Mouse (Mus musculus): ENCODE measurements around the gene E2f2. TPM values are rescaled to one million over a fixed set of nuclear protein-coding genes. Genes with fewer than 3 reads are reported as not detected.
A peak's percentile ranks its signal among the peaks of the same experiment; 100 is the strongest.

Gene E2f2
- total RNA-seq, 2 experiments from 2014 or later: 59.4 to 78.1 TPM

- ATAC-seq (ENCODE audit: poor library complexity, severe bottlenecking): no peak
Observed at GRCm38 (mm10) chr4:136173210-136173715, 1.1 kb downstream of the E2f2 start.

- ATAC-seq (ENCODE audit: poor library complexity, severe bottlenecking): peak; percentile 58
Observed at GRCm38 (mm10) chr4:136174216-136175193, 2.3 kb downstream of the E2f2 start.

GRCm38 (mm10) chr4:136176022-136176552, 3.9 kb downstream of the E2f2 start:
- no peak for ATAC-seq (ENCODE audit: poor library complexity, severe bottlenecking)

- ATAC-seq (ENCODE audit: poor library complexity, severe bottlenecking): no peak
Observed at GRCm38 (mm10) chr4:136177244-136177611, 5.0 kb downstream of the E2f2 start.

GRCm38 (mm10) chr4:136177612-136178474, 5.6 kb downstream of the E2f2 start:
- ATAC-seq (ENCODE audit: poor library complexity, severe bottlenecking): peak; percentile 43

- peak; percentile 15 for ATAC-seq (ENCODE audit: poor library complexity, severe bottlenecking)
Observed at GRCm38 (mm10) chr4:136178475-136178921, 6.3 kb downstream of the E2f2 start.

- 0 out of 2 replicates have a peak, but pooled peaks have one; percentile 7 for ATAC-seq (ENCODE audit: poor library complexity, severe bottlenecking)
Observed at GRCm38 (mm10) chr4:136179456-136179855, 7.3 kb downstream of the E2f2 start.

- peak; percentile 60 for ATAC-seq (ENCODE audit: poor library complexity, severe bottlenecking)
Observed at GRCm38 (mm10) chr4:136179998-136180397, 7.8 kb downstream of the E2f2 start.

- peak; percentile 8; the same call in 1 of the 2 replicates for ATAC-seq (ENCODE audit: poor library complexity, severe bottlenecking)
Observed at GRCm38 (mm10) chr4:136180408-136181330, 8.5 kb downstream of the E2f2 start.

GRCm38 (mm10) chr4:136181367-136181766, 9.2 kb downstream of the E2f2 start:
- no peak for ATAC-seq (ENCODE audit: poor library complexity, severe bottlenecking)

GRCm38 (mm10) chr4:136185375-136185774, 13.2 kb downstream of the E2f2 start:
- peak; percentile 75 for ATAC-seq (ENCODE audit: poor library complexity, severe bottlenecking)

- ATAC-seq (ENCODE audit: poor library complexity, severe bottlenecking): no peak
Observed at GRCm38 (mm10) chr4:136186315-136186714, 14.1 kb downstream of the E2f2 start.

- ATAC-seq (ENCODE audit: poor library complexity, severe bottlenecking): peak; percentile 45
Observed at GRCm38 (mm10) chr4:136186739-136187472, 14.7 kb downstream of the E2f2 start.

GRCm38 (mm10) chr4:136188973-136189737, 17.0 kb downstream of the E2f2 start:
- 0 out of 2 replicates have a peak, but pooled peaks have one; percentile 20 for ATAC-seq (ENCODE audit: poor library complexity, severe bottlenecking)

GRCm38 (mm10) chr4:136189912-136190311, 17.7 kb downstream of the E2f2 start:
- ATAC-seq (ENCODE audit: poor library complexity, severe bottlenecking): peak; percentile 55

- no peak for ATAC-seq (ENCODE audit: poor library complexity, severe bottlenecking)
Observed at GRCm38 (mm10) chr4:136193571-136193970, 21.4 kb downstream of the E2f2 start.

GRCm38 (mm10) chr4:136195029-136195428, 22.8 kb downstream of the E2f2 start:
- ATAC-seq (ENCODE audit: poor library complexity, severe bottlenecking): no peak

- no peak for ATAC-seq (ENCODE audit: poor library complexity, severe bottlenecking)
Observed at GRCm38 (mm10) chr4:136195629-136196028, 23.4 kb downstream of the E2f2 start.

Data from megakaryocyte, adult 5-6 weeks (primary cell).